Mouse (Mus musculus) c-Kit-positive CD71-positive TER-119-negative erythroid progenitor cells, embryonic 14.5 days (primary cell): ENCODE measurements around the gene Olfr385.

Experiments
- DNase-seq: peaks from one replicate; pipeline ENCODE4 v3.0.0-alpha.2; 2013; ENCODE audit warnings: low read depth

Gene Olfr385

DNA sequence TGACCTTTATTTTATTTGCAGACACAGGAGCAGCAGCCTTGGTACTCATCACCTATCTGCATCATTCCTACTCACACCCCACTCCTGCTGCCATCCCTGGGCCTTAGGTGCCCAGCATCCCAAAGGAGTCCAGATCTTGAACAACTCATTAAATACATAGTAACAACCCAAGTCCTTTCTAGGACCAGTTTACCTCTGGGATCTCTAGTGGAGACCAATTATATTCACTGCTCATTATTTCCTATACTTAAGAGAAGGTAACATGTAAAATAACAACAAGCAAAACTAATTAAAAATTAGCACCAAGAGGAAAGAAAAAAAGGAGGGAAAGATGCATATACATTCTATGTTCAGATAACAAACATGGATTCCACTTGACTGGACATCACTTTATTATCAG, at the start of gene Olfr385:
Gene Olfr385 (minus strand): TSS at position 101 of the 400 bp plus-strand sequence.
- DNase-seq: no peak

DNA sequence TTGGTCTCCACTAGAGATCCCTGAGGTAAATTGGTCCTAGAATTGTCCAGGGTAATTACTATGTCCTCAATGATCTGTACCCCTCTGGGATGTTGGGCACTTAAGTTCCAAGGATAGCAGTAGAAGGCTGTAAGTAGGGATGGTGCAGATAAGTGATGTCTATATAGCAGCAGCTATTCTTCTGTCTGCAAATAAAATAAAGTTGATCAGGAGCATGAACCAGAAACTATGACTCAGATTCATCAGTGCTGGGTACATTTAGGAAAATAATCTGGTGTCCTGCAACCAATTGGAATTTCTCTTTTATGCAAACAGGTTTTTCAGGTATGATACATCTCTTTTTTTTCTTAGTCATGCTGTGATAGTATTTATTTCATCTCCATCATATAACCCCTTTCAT, 5.5 kb upstream of the Olfr385 start, which contains the start of gene Olfr384:
Gene Olfr384 (plus strand): TSS at position 301 of the 400 bp plus-strand sequence.
- no peak for DNase-seq

DNA sequence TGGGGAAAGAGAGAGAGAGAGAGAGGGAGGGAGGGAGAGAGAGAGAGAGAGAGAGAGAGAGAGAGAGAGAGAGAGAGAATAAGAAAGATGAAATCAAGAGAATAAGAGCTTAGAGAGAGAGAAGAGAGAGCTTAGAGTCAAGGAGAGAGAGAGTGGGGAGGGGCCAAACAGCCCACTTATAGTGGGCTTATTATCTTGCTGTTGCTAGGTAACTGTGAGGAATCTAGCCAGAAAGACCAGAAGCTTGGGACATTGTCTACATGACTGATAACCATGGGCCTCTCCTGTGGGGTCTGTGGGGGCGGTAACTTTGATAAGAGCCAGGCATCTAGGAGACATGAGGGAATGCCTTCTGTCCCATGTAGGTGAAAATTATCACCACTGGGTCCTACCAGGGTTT, 9.6 kb downstream of the Olfr385 start:
- peak; percentile 8 for DNase-seq

DNA sequence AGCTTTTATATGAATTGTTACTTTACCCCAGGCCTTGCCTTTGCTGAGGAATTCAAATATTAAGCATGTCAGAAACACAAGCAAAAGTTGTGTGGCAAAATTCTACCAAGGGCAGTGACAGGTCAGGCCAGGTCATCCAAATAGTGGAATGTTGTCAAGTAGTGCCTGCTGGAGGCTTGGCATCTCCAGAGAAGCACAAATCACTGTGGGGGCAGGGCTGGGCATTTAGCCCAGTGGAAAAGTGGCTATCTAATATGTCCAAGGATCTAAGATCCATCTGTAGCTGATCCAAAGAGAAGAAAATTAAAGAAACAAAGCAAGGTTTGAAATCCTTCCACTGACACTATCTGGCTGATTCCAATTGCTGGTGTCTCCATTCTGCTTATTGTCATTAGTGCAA, 12.9 kb downstream of the Olfr385 start:
- no peak for DNase-seq
